In genomic region chr9:70636748-70637147, GRCm38 (mm10) we compare ENCODE assay signal across 31 mouse cellular contexts. TPM values are rescaled to one million over a fixed set of nuclear protein-coding genes. Genes with fewer than 3 reads are reported as not detected.
"Had no signal": no experiment of that assay in that cellular context is flagged by ENCODE, and none has a peak within 500 bp of the region (broad histone marks: within the 10 kb centered on the region; RNA-seq: fewer than 3 reads in every experiment).

No protein-coding gene starts in this region.

- DNase-seq: heart, postnatal 10 days; heart, postnatal 14 days; heart, postnatal 36 days; heart, postnatal 4 days; kidney, adult 11 months; kidney, adult 2 months; kidney, adult 8-10 months; kidney, adult 9 months; kidney, postnatal 10 days; kidney, postnatal 14 days; kidney, postnatal 25 days; kidney, postnatal 36 days; kidney, postnatal 4 days; layer of hippocampus, adult 9-11 months; layer of hippocampus, postnatal 36 days had no signal

- H3K9me3 ChIP-seq: heart, embryonic 12.5 days; heart, embryonic 13.5 days; heart, embryonic 15.5 days; hindbrain, embryonic 10.5 days; hindbrain, embryonic 12.5 days; hindbrain, embryonic 13.5 days; hindbrain, embryonic 15.5 days; intestine, embryonic 15.5 days; kidney, embryonic 15.5 days had no signal

- H3K27me3 ChIP-seq: heart, embryonic 12.5 days; heart, embryonic 13.5 days; heart, embryonic 15.5 days; hindbrain, embryonic 12.5 days; hindbrain, embryonic 13.5 days; hindbrain, embryonic 15.5 days; intestine, embryonic 15.5 days; kidney, embryonic 15.5 days had no signal

- H3K4me1 ChIP-seq: hindbrain, embryonic 10.5 days; hindbrain, embryonic 12.5 days; hindbrain, embryonic 13.5 days; hindbrain, embryonic 15.5 days; intestine, embryonic 15.5 days; kidney, embryonic 15.5 days had no signal

- H3K4me3 ChIP-seq: heart, embryonic 12.5 days; heart, embryonic 13.5 days; heart, embryonic 15.5 days; hindbrain, embryonic 10.5 days; hindbrain, embryonic 12.5 days; hindbrain, embryonic 13.5 days; hindbrain, embryonic 15.5 days; intestine, embryonic 15.5 days; kidney, embryonic 15.5 days; layer of hippocampus, adult 2 months; left cerebral cortex, adult 2 months had no signal

- H3K4me2 ChIP-seq: heart, embryonic 12.5 days; heart, embryonic 13.5 days; heart, embryonic 15.5 days; hindbrain, embryonic 12.5 days; hindbrain, embryonic 13.5 days; hindbrain, embryonic 14.5 days; hindbrain, embryonic 15.5 days; intestine, embryonic 15.5 days; kidney, embryonic 15.5 days had no signal

- H3K27ac ChIP-seq: heart, embryonic 13.5 days; heart, embryonic 15.5 days; hindbrain, embryonic 10.5 days; hindbrain, embryonic 12.5 days; hindbrain, embryonic 13.5 days; hindbrain, embryonic 14.5 days; hindbrain, embryonic 15.5 days; hindbrain, postnatal 0 days; intestine, embryonic 15.5 days; kidney, embryonic 15.5 days; kidney, postnatal 0 days; layer of hippocampus, adult 2 months; left cerebral cortex, adult 2 months had no signal

- H3K9ac ChIP-seq: heart, embryonic 12.5 days; heart, embryonic 13.5 days; heart, embryonic 15.5 days; hindbrain, embryonic 12.5 days; hindbrain, embryonic 13.5 days; hindbrain, embryonic 14.5 days; hindbrain, embryonic 15.5 days; intestine, embryonic 15.5 days; kidney, embryonic 15.5 days had no signal

- H3K36me3 ChIP-seq: hindbrain, embryonic 10.5 days; intestine, embryonic 15.5 days had no signal

RNA-seq across cellular contexts. Expression of gene Gm10642, which starts 19.3 kb away (rescaled TPM):
- total RNA-seq: hematopoietic stem cell, adult 5-6 weeks had no signal
- polyA plus RNA-seq: kidney, embryonic 14.5 days had no signal
